Mouse (Mus musculus) neural tube, embryonic 12.5 days (tissue): ENCODE results near the gene Hist1h2bb. TPM values are rescaled to one million over a fixed set of nuclear protein-coding genes. Genes with fewer than 3 reads are reported as not detected.
"Not testable (repeated sequence)": the region's sequence is repeated elsewhere in the genome, so short reads cannot be mapped to it uniquely, and the experiment has no call there.

Experiments used
- ATAC-seq: fragments of 200-750 bp; cut with Nextera tagmentation; 2 replicates; pipeline ENCODE4 v1.8.0; 2017; ENCODE audit warnings: low read depth, mild to moderate bottlenecking, moderate TSS enrichment, moderate library complexity; ENCODE audit not compliant: low FRiP score
- H3K27ac ChIP-seq: fragments of 300-500 bp; sonication (generic); 2 replicates; pipeline ENCODE4 v1.5.1; 2016
- H3K27me3 ChIP-seq: fragments of 300-500 bp; sonication (generic); replicated peaks from 2 replicates; pipeline ENCODE4 v1.6.1; 2016; ENCODE audit warnings: mild to moderate bottlenecking
- H3K36me3 ChIP-seq: fragments of 300-500 bp; sonication (generic); 2 replicates; pipeline ENCODE4 v1.6.1; 2016; ENCODE audit warnings: mild to moderate bottlenecking
- H3K4me1 ChIP-seq: fragments of 300-500 bp; sonication (generic); 2 replicates; pipeline ENCODE4 v1.6.1; 2016
- H3K4me2 ChIP-seq: fragments of 300-500 bp; sonication (generic); replicated peaks from 2 replicates; pipeline ENCODE4 v1.6.1; 2016; ENCODE audit warnings: mild to moderate bottlenecking
- H3K4me3 ChIP-seq: fragments of 300-500 bp; sonication (generic); 2 replicates; pipeline ENCODE4 v1.5.1; 2016
- H3K9ac ChIP-seq: fragments of 300-500 bp; sonication (generic); 2 replicates; pipeline ENCODE4 v1.6.1; 2016; ENCODE audit warnings: mild to moderate bottlenecking
- H3K9me3 ChIP-seq: fragments of 300-500 bp; sonication (generic); 2 replicates; pipeline ENCODE4 v1.6.1; 2016; ENCODE audit warnings: mild to moderate bottlenecking
- WGBS: fragments of 180-500 bp; shearing (Covaris S2); methylation state at CpG from one replicate; pipeline ENCODE4 v1.1.7; 2016; 5-methylcytosine and 5-hydroxymethylcytosine counted together
- polyA plus RNA-seq: library from polyadenylated mRNA; unstranded; fragments of >200 nt; fragmentation: Nextera tagmentation; extraction: Ambion mirVana; gene quantifications from 2 replicates; pipeline ENCODE4 v1.2.1, GENCODE M21; 2016

The Hist1h2bb gene
- 1.3 and 1.7 TPM in 2 replicates for polyA plus RNA-seq

GRCm38 (mm10) chr13:23746201-23747080 lies at the start of gene Hist1h2bb:
TSS of gene Hist1h2bb (plus strand) at chr13:23746734.
- Histone ChIP-seq H3K27ac (peak within 1 kb of the TSS; percentile 94), H3K4me3 (peak within 1 kb of the TSS; percentile 39), H3K9ac (peak within 1 kb of the TSS; percentile 58), H3K4me2 (peak within 1 kb of the TSS; percentile 60)
- not testable (repeated sequence) for H3K4me1 ChIP-seq, H3K36me3 ChIP-seq, H3K9me3 ChIP-seq, H3K27me3 ChIP-seq
- under 1% methylated on average over 47 of the region's 58 CpGs for WGBS
- peak; percentile 89 for ATAC-seq

GRCm38 (mm10) chr13:23697491-23698299 lies 48.8 kb upstream of the Hist1h2bb start:
- no peaks in the 10 kb centered on the region for H3K27me3 ChIP-seq
- H3K27ac ChIP-seq = peak overlapping the region; percentile 70
- under 1% methylated on average over 24 of the region's 32 CpGs for WGBS
- H3K4me2 ChIP-seq = peak overlapping the region; percentile 77
- ATAC-seq = peak; percentile 82
- peaks cover 6% of the 10 kb centered on the region; the same call in 1 of the 2 replicates for H3K4me1 ChIP-seq
- peak overlapping the region; percentile 54 for H3K9ac ChIP-seq
- peak overlapping the region; percentile 41 for H3K4me3 ChIP-seq
- H3K36me3 ChIP-seq = no peaks in the 10 kb centered on the region
- no peaks in the 10 kb centered on the region for H3K9me3 ChIP-seq

GRCm38 (mm10) chr13:23698300-23698693 lies 48.2 kb upstream of the Hist1h2bb start, which contains the start of gene Hist1h4c:
TSS of gene Hist1h4c (minus strand) at chr13:23698454.
- peaks cover 6% of the 10 kb centered on the region; the same call in 1 of the 2 replicates for H3K4me1 ChIP-seq
- H3K27me3 ChIP-seq = no peaks in the 10 kb centered on the region
- WGBS = under 1% methylated on average over 20 of the region's 22 CpGs

GRCm38 (mm10) chr13:23698996-23699395 lies 47.5 kb upstream of the Hist1h2bb start:
- H3K9me3 ChIP-seq = no peaks in the 10 kb centered on the region
- H3K27ac ChIP-seq = 0 out of 2 replicates have a peak overlapping the region, but pooled peaks have one; percentile 23
- 78% methylated on average over 6 of the region's 6 CpGs for WGBS
- H3K4me2 ChIP-seq = peak overlapping the region; percentile 77
- no peak overlapping the region for H3K9ac ChIP-seq
- no peak for ATAC-seq
- no peaks in the 10 kb centered on the region for H3K36me3 ChIP-seq
- peaks cover 6% of the 10 kb centered on the region; the same call in 1 of the 2 replicates for H3K4me1 ChIP-seq
- no peaks in the 10 kb centered on the region for H3K27me3 ChIP-seq
- H3K4me3 ChIP-seq = no peak overlapping the region

More at GRCm38 (mm10) chr13:23698300-23698693, 48.2 kb upstream of the Hist1h2bb start, which contains the start of gene Hist1h4c:
- no peaks in the 10 kb centered on the region for H3K9me3 ChIP-seq
- peak within 1 kb of the TSS; percentile 41 for H3K4me3 ChIP-seq
- H3K4me2 ChIP-seq = peak within 1 kb of the TSS; percentile 77
- H3K36me3 ChIP-seq = no peaks in the 10 kb centered on the region
- peak within 1 kb of the TSS; percentile 70 for H3K27ac ChIP-seq
- ATAC-seq = peak; percentile 95
- peak within 1 kb of the TSS; percentile 54 for H3K9ac ChIP-seq

GRCm38 (mm10) chr13:23699767-23700166 lies 46.8 kb upstream of the Hist1h2bb start:
- Histone ChIP-seq H3K27me3 (no peaks in the 10 kb centered on the region), H3K4me2 (no peak overlapping the region), H3K9ac (no peak overlapping the region), H3K9me3 (no peaks in the 10 kb centered on the region), H3K4me3 (no peak overlapping the region), H3K4me1 (peaks cover 6% of the 10 kb centered on the region; the same call in 1 of the 2 replicates), H3K27ac (no peak overlapping the region), H3K36me3 (no peaks in the 10 kb centered on the region)
- no peak for ATAC-seq
- WGBS = 74% methylated on average over 3 of the region's 3 CpGs

GRCm38 (mm10) chr13:23700786-23701520 lies 45.6 kb upstream of the Hist1h2bb start:
- Histone ChIP-seq H3K4me1 (peaks cover 3% of the 10 kb centered on the region; the same call in 1 of the 2 replicates), H3K9me3 (no peaks in the 10 kb centered on the region), H3K9ac (no peak overlapping the region), H3K27me3 (no peaks in the 10 kb centered on the region), H3K4me3 (no peak overlapping the region), H3K27ac (no peak overlapping the region), H3K4me2 (no peak overlapping the region), H3K36me3 (no peaks in the 10 kb centered on the region)
- ATAC-seq = peak; percentile 52
- 30% methylated on average over 8 of the region's 8 CpGs for WGBS

- WGBS = 89% methylated on average over 4 of the region's 4 CpGs
- no peaks in the 10 kb centered on the region for H3K27me3 ChIP-seq
- ATAC-seq = no peak
Measured at GRCm38 (mm10) chr13:23702220-23702619, 44.3 kb upstream of the Hist1h2bb start.

GRCm38 (mm10) chr13:23702801-23703200 lies 43.7 kb upstream of the Hist1h2bb start:
- H3K4me3 ChIP-seq, H3K4me1 ChIP-seq, H3K4me2 ChIP-seq, H3K36me3 ChIP-seq, ATAC-seq, H3K27ac ChIP-seq, H3K9me3 ChIP-seq, H3K27me3 ChIP-seq, H3K9ac ChIP-seq: not testable (repeated sequence)
- WGBS = 92% methylated on average over 2 of the region's 2 CpGs

More at GRCm38 (mm10) chr13:23702220-23702619, 44.3 kb upstream of the Hist1h2bb start:
- Histone ChIP-seq H3K9me3 (no peaks in the 10 kb centered on the region), H3K9ac (no peak overlapping the region), H3K27ac (no peak overlapping the region), H3K4me3 (no peak overlapping the region), H3K36me3 (no peaks in the 10 kb centered on the region), H3K4me2 (no peak overlapping the region), H3K4me1 (no peaks in the 10 kb centered on the region)

GRCm38 (mm10) chr13:23705751-23706356 lies 40.7 kb upstream of the Hist1h2bb start:
- ATAC-seq = no peak

GRCm38 (mm10) chr13:23706771-23707170 lies 39.8 kb upstream of the Hist1h2bb start:
- ATAC-seq = no peak
- no peak overlapping the region for H3K4me3 ChIP-seq
- WGBS = 94% methylated on average over 12 of the region's 12 CpGs
- H3K4me1 ChIP-seq = peaks cover 11% of the 10 kb centered on the region; the same call in 1 of the 2 replicates
- no peaks in the 10 kb centered on the region for H3K36me3 ChIP-seq
- no peak overlapping the region for H3K4me2 ChIP-seq
- no peaks in the 10 kb centered on the region for H3K9me3 ChIP-seq
- no peak overlapping the region for H3K9ac ChIP-seq
- no peak overlapping the region for H3K27ac ChIP-seq
- no peaks in the 10 kb centered on the region for H3K27me3 ChIP-seq

More at GRCm38 (mm10) chr13:23705751-23706356, 40.7 kb upstream of the Hist1h2bb start:
- Histone ChIP-seq H3K9ac (no peak overlapping the region), H3K27ac (no peak overlapping the region), H3K9me3 (no peaks in the 10 kb centered on the region), H3K4me3 (no peak overlapping the region), H3K4me1 (peaks cover 11% of the 10 kb centered on the region; the same call in 1 of the 2 replicates), H3K27me3 (no peaks in the 10 kb centered on the region), H3K36me3 (no peaks in the 10 kb centered on the region), H3K4me2 (no peak overlapping the region)
- 88% methylated on average over 7 of the region's 7 CpGs for WGBS

- Histone ChIP-seq H3K9me3 (no peaks in the 10 kb centered on the region), H3K36me3 (no peaks in the 10 kb centered on the region), H3K27me3 (no peaks in the 10 kb centered on the region), H3K4me3 (no peak overlapping the region), H3K4me1 (peaks cover 11% of the 10 kb centered on the region; the same call in 1 of the 2 replicates), H3K27ac (no peak overlapping the region), H3K4me2 (no peak overlapping the region), H3K9ac (no peak overlapping the region)
- no peak for ATAC-seq
- WGBS = 79% methylated on average over 4 of the region's 4 CpGs
Measured at GRCm38 (mm10) chr13:23708041-23708440, 38.5 kb upstream of the Hist1h2bb start.
